Mouse (Mus musculus) myocyte (in vitro differentiated cells): Measurements from ENCODE around the gene Afg1l. TPM values are rescaled to one million over a fixed set of nuclear protein-coding genes. Genes with fewer than 3 reads are reported as not detected.

Experiments
- H3K27me3 ChIP-seq: one replicate; pipeline ENCODE4 v1.6.1; 2011; ENCODE audit not compliant: control insufficient read depth, insufficient read depth, insufficient read length
- H3K36me3 ChIP-seq: one replicate; pipeline ENCODE4 v1.6.1; 2011; ENCODE audit not compliant: control insufficient read depth, insufficient read depth
- H3K4me2 ChIP-seq: one replicate; pipeline ENCODE4 v1.6.1; 2011; ENCODE audit warnings: low read depth, control low read depth
- H3K4me3 ChIP-seq: one replicate; pipeline ENCODE4 v1.5.1; 2011; ENCODE audit warnings: mild to moderate bottlenecking, control low read depth, moderate library complexity
- H3K79me2 ChIP-seq: one replicate; pipeline ENCODE4 v1.6.1; 2011; ENCODE audit not compliant: control insufficient read depth, insufficient read depth
- H3ac ChIP-seq: one replicate; pipeline ENCODE4 v1.6.1; 2011; ENCODE audit not compliant: control insufficient read depth, insufficient read length
- CEBPB ChIP-seq: IDR thresholded peaks from 2 replicates; pipeline ENCODE4 v1.6.1; 2011; ENCODE audit warnings: mild to moderate bottlenecking, moderate library complexity; ENCODE audit not compliant: poor library complexity, insufficient read depth, severe bottlenecking
- E2F4 ChIP-seq: IDR thresholded peaks from one replicate; pipeline ENCODE4 v1.6.1; 2011; ENCODE audit warnings: mild to moderate bottlenecking, control low read depth, moderate library complexity; ENCODE audit not compliant: insufficient read depth
- MAX ChIP-seq: IDR thresholded peaks from one replicate; pipeline ENCODE4 v1.6.1; 2011; ENCODE audit warnings: low read depth, mild to moderate bottlenecking, control low read depth
- MYOD1 ChIP-seq, 3 experiments: IDR thresholded peaks; one replicate each; pipeline ENCODE4 v1.6.1; 2011; ENCODE audit warnings: control low read depth in 2 of 3, low read depth in 2 of 3, mild to moderate bottlenecking in 2 of 3, moderate library complexity in 1 of 3; ENCODE audit not compliant: insufficient read length in 2 of 3, control insufficient read depth in 1 of 3
- MYOG ChIP-seq, 3 experiments: IDR thresholded peaks; one replicate each; pipeline ENCODE4 v1.6.1; 2011; ENCODE audit warnings: control low read depth in 2 of 3, low read depth in 2 of 3, mild to moderate bottlenecking in 2 of 3; ENCODE audit not compliant: insufficient read length in 2 of 3, control insufficient read depth in 1 of 3, insufficient read depth in 1 of 3
- POLR2A ChIP-seq: IDR thresholded peaks from one replicate; pipeline ENCODE4 v1.6.1; 2011; ENCODE audit warnings: low read depth, mild to moderate bottlenecking, control low read depth, moderate library complexity; ENCODE audit not compliant: insufficient read length
- POLR2AphosphoS2 ChIP-seq: IDR thresholded peaks from one replicate; pipeline ENCODE4 v1.6.1; 2011; ENCODE audit warnings: low read depth, control low read depth; ENCODE audit not compliant: insufficient read length
- REST ChIP-seq: IDR thresholded peaks from one replicate; pipeline ENCODE4 v1.6.1; 2011; ENCODE audit warnings: mild to moderate bottlenecking, control low read depth, moderate library complexity; ENCODE audit not compliant: insufficient read depth, insufficient read length
- SRF ChIP-seq: IDR thresholded peaks from one replicate; pipeline ENCODE4 v1.6.1; 2011; ENCODE audit warnings: low read depth; ENCODE audit not compliant: control insufficient read depth, insufficient read length
- TCF12 ChIP-seq: IDR thresholded peaks from one replicate; pipeline ENCODE4 v1.6.1; 2011; ENCODE audit warnings: mild to moderate bottlenecking, control low read depth; ENCODE audit not compliant: poor library complexity, insufficient read depth, severe bottlenecking
- TCF3 ChIP-seq: IDR thresholded peaks from one replicate; pipeline ENCODE4 v1.6.1; 2011; ENCODE audit warnings: low read depth, control low read depth; ENCODE audit not compliant: insufficient read length
- USF1 ChIP-seq: IDR thresholded peaks from one replicate; pipeline ENCODE4 v1.6.1; 2011; ENCODE audit warnings: low read depth, mild to moderate bottlenecking, control low read depth, moderate library complexity
- polyA plus RNA-seq: library from polyadenylated mRNA; unstranded; fragments of >200 nt; fragmentation: generic; extraction: Trizol; gene quantifications from one replicate; pipeline ENCODE4 v1.2.1, GENCODE M21; 2012; ENCODE audit warnings: missing spikeins

Afg1l gene
- polyA plus RNA-seq = 6.5 TPM

- Histone ChIP-seq H3ac (peak within 1 kb of the TSS; percentile 7), H3K4me3 (peak within 1 kb of the TSS; percentile 64), H3K79me2 (peaks cover 19% of the 10 kb centered on the region), H3K36me3 (no peaks in the 10 kb centered on the region), H3K4me2 (peak within 1 kb of the TSS; percentile 89), H3K27me3 (no peaks in the 10 kb centered on the region)
- TF ChIP-seq MYOD1 (IDR thresholded peaks at IDR 0.05; ENCODE audit: control insufficient read depth in 1 of 3, insufficient read length in 2 of 3, low read depth in 2 of 3) (peak in 1 of 3 experiments; percentile 4), POLR2AphosphoS2 (peak; percentile 35), SRF (no peak), POLR2A (peak; percentile 55), E2F4 (no peak), MAX (no peak), MYOG (IDR thresholded peaks at IDR 0.05; ENCODE audit: control insufficient read depth in 1 of 3, insufficient read depth in 1 of 3, insufficient read length in 2 of 3, low read depth in 2 of 3) (peak in 2 of 3 experiments; percentile 11 to 34)
Measured at GRCm38 (mm10) chr10:42478341-42478720, at the start of gene Afg1l. Afg1l (minus strand) TSS chr10:42478565.

- Histone ChIP-seq H3ac (no peak overlapping the region), H3K79me2 (peaks cover 61% of the 10 kb centered on the region), H3K4me3 (no peak overlapping the region), H3K4me2 (no peak overlapping the region), H3K36me3 (peaks cover 21% of the 10 kb centered on the region), H3K27me3 (no peaks in the 10 kb centered on the region)
- TF ChIP-seq USF1 = no peak
- TF ChIP-seq E2F4 = no peak
- no peak for TF ChIP-seq TCF3
- no peak for TF ChIP-seq CEBPB
- TF ChIP-seq REST = no peak
- no peak for TF ChIP-seq SRF
- TF ChIP-seq POLR2AphosphoS2 = no peak
- TF ChIP-seq MAX = no peak
- TF ChIP-seq MYOG (IDR thresholded peaks at IDR 0.05; ENCODE audit: control insufficient read depth in 1 of 3, insufficient read depth in 1 of 3, insufficient read length in 2 of 3, low read depth in 2 of 3) = no peak
- no peak for TF ChIP-seq POLR2A
- TF ChIP-seq MYOD1 (IDR thresholded peaks at IDR 0.05; ENCODE audit: control insufficient read depth in 1 of 3, insufficient read length in 2 of 3, low read depth in 2 of 3) = no peak
- TF ChIP-seq TCF12 = no peak
Measured at GRCm38 (mm10) chr10:42525682-42526081, 47.3 kb upstream of the Afg1l start.

GRCm38 (mm10) chr10:42523556-42524162 is 45.3 kb upstream of the Afg1l start:
- Histone ChIP-seq H3K4me2 (no peak overlapping the region), H3K79me2 (peaks cover 69% of the 10 kb centered on the region), H3ac (no peak overlapping the region), H3K4me3 (no peak overlapping the region), H3K27me3 (no peaks in the 10 kb centered on the region), H3K36me3 (peaks cover 21% of the 10 kb centered on the region)
- no peak for TF ChIP-seq MYOG (IDR thresholded peaks at IDR 0.05; ENCODE audit: control insufficient read depth in 1 of 3, insufficient read depth in 1 of 3, insufficient read length in 2 of 3, low read depth in 2 of 3)
- no peak for TF ChIP-seq TCF12
- TF ChIP-seq MAX = no peak
- no peak for TF ChIP-seq SRF
- no peak for TF ChIP-seq TCF3
- no peak for TF ChIP-seq USF1

DNA sequence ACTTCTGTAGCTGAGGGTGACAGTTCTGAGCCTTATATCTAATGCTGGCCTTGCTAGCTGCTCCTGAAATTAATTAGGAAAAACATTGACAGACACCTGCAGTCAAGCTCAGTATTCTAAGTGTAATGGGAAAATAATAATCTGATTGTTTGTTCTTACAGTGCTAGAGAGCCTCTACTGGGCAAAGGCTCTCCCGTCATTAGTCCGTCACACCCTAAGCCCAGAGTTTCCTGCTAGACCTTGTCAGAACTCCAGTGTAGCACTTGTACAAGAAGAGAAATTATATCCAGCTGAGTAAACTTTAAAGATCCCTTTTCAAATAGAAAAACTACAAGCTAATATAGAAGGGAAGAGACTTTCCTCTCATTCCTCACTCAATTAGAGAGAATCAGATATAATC is 44.5 kb upstream of the Afg1l start:
- Histone ChIP-seq H3K4me2 (no peak overlapping the region), H3K27me3 (no peaks in the 10 kb centered on the region), H3K79me2 (peaks cover 76% of the 10 kb centered on the region), H3K4me3 (no peak overlapping the region), H3ac (no peak overlapping the region), H3K36me3 (peaks cover 16% of the 10 kb centered on the region)
- TF ChIP-seq POLR2AphosphoS2 (no peak), TCF12 (no peak), CEBPB (no peak), E2F4 (no peak), TCF3 (no peak), MAX (no peak), POLR2A (no peak), USF1 (no peak), MYOG (IDR thresholded peaks at IDR 0.05; ENCODE audit: control insufficient read depth in 1 of 3, insufficient read depth in 1 of 3, insufficient read length in 2 of 3, low read depth in 2 of 3) (no peak)

DNA sequence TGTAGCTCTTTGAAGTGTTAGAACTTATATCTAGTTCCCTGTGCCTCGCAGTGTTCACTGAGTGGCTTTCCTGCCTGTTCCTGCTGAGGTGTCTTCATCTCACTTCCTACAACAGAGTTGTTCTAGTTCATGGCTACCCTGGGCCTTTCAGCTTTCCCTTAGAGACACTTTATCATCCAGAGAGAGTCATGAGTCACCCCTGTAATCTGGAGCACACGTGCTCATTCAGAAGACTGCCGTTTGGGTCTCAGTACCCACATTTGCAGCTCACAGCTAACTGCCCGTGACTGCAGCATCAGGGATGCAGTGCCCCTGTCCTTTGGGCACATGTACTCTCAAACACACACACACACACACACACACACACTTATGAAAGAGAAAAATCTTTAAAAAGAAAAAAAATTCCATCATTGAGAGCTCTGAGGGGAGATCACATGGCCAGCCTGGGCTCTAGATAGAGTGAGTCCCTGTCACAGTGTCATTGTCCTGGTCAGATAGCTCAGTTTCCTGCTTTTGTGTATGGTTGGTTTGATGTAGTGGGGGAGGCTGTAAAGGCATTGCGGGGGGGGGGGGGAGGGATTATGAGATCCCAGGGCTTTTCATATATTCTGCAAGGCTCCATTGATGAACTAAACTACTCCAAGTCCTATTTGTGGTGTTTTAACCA is 43.1 kb upstream of the Afg1l start:
- peaks cover 82% of the 10 kb centered on the region for H3K79me2 ChIP-seq
- TF ChIP-seq REST = no peak
- TF ChIP-seq USF1 = peak; percentile 31
- H3K4me2 ChIP-seq = no peak overlapping the region
- H3K27me3 ChIP-seq = no peaks in the 10 kb centered on the region
- H3ac ChIP-seq = no peak overlapping the region
- H3K36me3 ChIP-seq = peaks cover 7% of the 10 kb centered on the region
- H3K4me3 ChIP-seq = no peak overlapping the region
